Mouse (Mus musculus): ENCODE results near the gene Greb1. TPM values are rescaled to one million over a fixed set of nuclear protein-coding genes. Genes with fewer than 3 reads are reported as not detected.
A peak's percentile ranks its signal among the peaks of the same experiment; 100 is the strongest.

The Greb1 gene
- polyA plus RNA-seq, 1 experiment from 2014 or later: 5.0 TPM

GRCm38 (mm10) chr12:16769601-16770165, 31.0 kb downstream of the Greb1 start:
- Histone ChIP-seq H3K9ac (replicated peaks; ENCODE audit: low read length) (no peak overlapping the region), H3K27me3 (ENCODE audit: control insufficient read depth, insufficient read depth, low read length) (no peaks in the 10 kb centered on the region), H3K36me3 (replicated peaks; ENCODE audit: control insufficient read depth, insufficient read depth, low read depth, low read length) (no peaks in the 10 kb centered on the region), H3K4me2 (ENCODE audit: low read depth, low read length) (no peak overlapping the region), H3K9me3 (replicated peaks; ENCODE audit: control insufficient read depth, low read length) (no peaks in the 10 kb centered on the region), H3K27ac (replicated peaks; ENCODE audit: low read depth, low read length) (no peak overlapping the region), H3K4me1 (ENCODE audit: control insufficient read depth, insufficient read depth, low read length) (no peaks in the 10 kb centered on the region), H3K4me3 (ENCODE audit: low read depth, low read length) (no peak overlapping the region)
- DNase-seq (ENCODE audit: low spot score): no peak
- 94% methylated on average over 6 of the region's 6 CpGs for WGBS
- no peak for ATAC-seq (replicated peaks; ENCODE audit: insufficient number of reproducible peaks, low FRiP score, low TSS enrichment, low read depth)

- H3K4me3 ChIP-seq (ENCODE audit: low read depth, low read length): no peak overlapping the region
- 76% methylated on average over 2 of the region's 2 CpGs for WGBS
- H3K4me1 ChIP-seq (ENCODE audit: control insufficient read depth, insufficient read depth, low read length): no peaks in the 10 kb centered on the region
- H3K27ac ChIP-seq (replicated peaks; ENCODE audit: low read depth, low read length): no peak overlapping the region
- H3K9ac ChIP-seq (replicated peaks; ENCODE audit: low read length): no peak overlapping the region
- no peaks in the 10 kb centered on the region for H3K9me3 ChIP-seq (replicated peaks; ENCODE audit: control insufficient read depth, low read length)
- no peaks in the 10 kb centered on the region for H3K36me3 ChIP-seq (replicated peaks; ENCODE audit: control insufficient read depth, insufficient read depth, low read depth, low read length)
- DNase-seq (ENCODE audit: low spot score): no peak
- H3K4me2 ChIP-seq (ENCODE audit: low read depth, low read length): no peak overlapping the region
- H3K27me3 ChIP-seq (ENCODE audit: control insufficient read depth, insufficient read depth, low read length): no peaks in the 10 kb centered on the region
- no peak for ATAC-seq (replicated peaks; ENCODE audit: insufficient number of reproducible peaks, low FRiP score, low TSS enrichment, low read depth)
These were observed 32.0 kb downstream of the Greb1 start for GRCm38 (mm10) chr12:16768711-16769110.

GRCm38 (mm10) chr12:16768251-16768650, 32.4 kb downstream of the Greb1 start:
- H3K9ac ChIP-seq (replicated peaks; ENCODE audit: low read length): no peak overlapping the region
- DNase-seq (ENCODE audit: low spot score) (no peak), ATAC-seq (replicated peaks; ENCODE audit: insufficient number of reproducible peaks, low FRiP score, low TSS enrichment, low read depth) (no peak)
- H3K36me3 ChIP-seq (replicated peaks; ENCODE audit: control insufficient read depth, insufficient read depth, low read depth, low read length): no peaks in the 10 kb centered on the region
- H3K9me3 ChIP-seq (replicated peaks; ENCODE audit: control insufficient read depth, low read length): no peaks in the 10 kb centered on the region
- H3K27ac ChIP-seq (replicated peaks; ENCODE audit: low read depth, low read length): no peak overlapping the region
- H3K4me2 ChIP-seq (ENCODE audit: low read depth, low read length): no peak overlapping the region
- H3K4me3 ChIP-seq (ENCODE audit: low read depth, low read length): no peak overlapping the region
- no peaks in the 10 kb centered on the region for H3K4me1 ChIP-seq (ENCODE audit: control insufficient read depth, insufficient read depth, low read length)
- no peaks in the 10 kb centered on the region for H3K27me3 ChIP-seq (ENCODE audit: control insufficient read depth, insufficient read depth, low read length)
- WGBS: 75% methylated on average over 3 of the region's 3 CpGs

GRCm38 (mm10) chr12:16764776-16765445, 35.8 kb downstream of the Greb1 start:
- H3K27ac ChIP-seq (replicated peaks; ENCODE audit: low read depth, low read length): no peak overlapping the region
- H3K36me3 ChIP-seq (replicated peaks; ENCODE audit: control insufficient read depth, insufficient read depth, low read depth, low read length): no peaks in the 10 kb centered on the region
- no peak overlapping the region for H3K4me2 ChIP-seq (ENCODE audit: low read depth, low read length)
- 85% methylated on average over 12 of the region's 12 CpGs for WGBS
- no peak overlapping the region for H3K9ac ChIP-seq (replicated peaks; ENCODE audit: low read length)
- no peaks in the 10 kb centered on the region for H3K27me3 ChIP-seq (ENCODE audit: control insufficient read depth, insufficient read depth, low read length)
- DNase-seq (ENCODE audit: low spot score) (no peak), ATAC-seq (replicated peaks; ENCODE audit: insufficient number of reproducible peaks, low FRiP score, low TSS enrichment, low read depth) (no peak)
- H3K4me3 ChIP-seq (ENCODE audit: low read depth, low read length): no peak overlapping the region
- H3K9me3 ChIP-seq (replicated peaks; ENCODE audit: control insufficient read depth, low read length): no peaks in the 10 kb centered on the region
- H3K4me1 ChIP-seq (ENCODE audit: control insufficient read depth, insufficient read depth, low read length): no peaks in the 10 kb centered on the region

GRCm38 (mm10) chr12:16763649-16764422, 36.9 kb downstream of the Greb1 start:
- no peaks in the 10 kb centered on the region for H3K9me3 ChIP-seq (replicated peaks; ENCODE audit: control insufficient read depth, low read length)
- ATAC-seq (replicated peaks; ENCODE audit: insufficient number of reproducible peaks, low FRiP score, low TSS enrichment, low read depth) (no peak), DNase-seq (ENCODE audit: low spot score) (no peak)
- no peak overlapping the region for H3K4me2 ChIP-seq (ENCODE audit: low read depth, low read length)
- no peaks in the 10 kb centered on the region for H3K27me3 ChIP-seq (ENCODE audit: control insufficient read depth, insufficient read depth, low read length)
- H3K9ac ChIP-seq (replicated peaks; ENCODE audit: low read length): no peak overlapping the region
- H3K4me3 ChIP-seq (ENCODE audit: low read depth, low read length): no peak overlapping the region
- H3K4me1 ChIP-seq (ENCODE audit: control insufficient read depth, insufficient read depth, low read length): no peaks in the 10 kb centered on the region
- WGBS: 63% methylated on average over 4 of the region's 4 CpGs
- no peaks in the 10 kb centered on the region for H3K36me3 ChIP-seq (replicated peaks; ENCODE audit: control insufficient read depth, insufficient read depth, low read depth, low read length)
- H3K27ac ChIP-seq (replicated peaks; ENCODE audit: low read depth, low read length): no peak overlapping the region

- H3K27ac ChIP-seq (replicated peaks; ENCODE audit: low read depth, low read length): no peak overlapping the region
- no peaks in the 10 kb centered on the region for H3K36me3 ChIP-seq (replicated peaks; ENCODE audit: control insufficient read depth, insufficient read depth, low read depth, low read length)
- H3K4me2 ChIP-seq (ENCODE audit: low read depth, low read length): no peak overlapping the region
- H3K4me3 ChIP-seq (ENCODE audit: low read depth, low read length): no peak overlapping the region
- no peak overlapping the region for H3K9ac ChIP-seq (replicated peaks; ENCODE audit: low read length)
- 94% methylated on average over 3 of the region's 3 CpGs for WGBS
- H3K9me3 ChIP-seq (replicated peaks; ENCODE audit: control insufficient read depth, low read length): no peaks in the 10 kb centered on the region
- ATAC-seq (replicated peaks; ENCODE audit: insufficient number of reproducible peaks, low FRiP score, low TSS enrichment, low read depth) (no peak), DNase-seq (ENCODE audit: low spot score) (no peak)
- no peaks in the 10 kb centered on the region for H3K4me1 ChIP-seq (ENCODE audit: control insufficient read depth, insufficient read depth, low read length)
- no peaks in the 10 kb centered on the region for H3K27me3 ChIP-seq (ENCODE audit: control insufficient read depth, insufficient read depth, low read length)
These were observed 39.2 kb downstream of the Greb1 start for GRCm38 (mm10) chr12:16761461-16761860.

- 0 out of 2 replicates have a peak, but pooled peaks have one; percentile 23 for ATAC-seq (replicated peaks; ENCODE audit: insufficient number of reproducible peaks, low FRiP score, low TSS enrichment, low read depth)
These were observed 40.4 kb downstream of the Greb1 start for GRCm38 (mm10) chr12:16760246-16760645.

GRCm38 (mm10) chr12:16754311-16754710, 46.4 kb downstream of the Greb1 start:
- H3K4me3 ChIP-seq (ENCODE audit: low read depth, low read length): no peak overlapping the region
- H3K4me1 ChIP-seq (ENCODE audit: control insufficient read depth, insufficient read depth, low read length): no peaks in the 10 kb centered on the region
- H3K36me3 ChIP-seq (replicated peaks; ENCODE audit: control insufficient read depth, insufficient read depth, low read depth, low read length): no peaks in the 10 kb centered on the region
- no peak overlapping the region for H3K4me2 ChIP-seq (ENCODE audit: low read depth, low read length)
- no peaks in the 10 kb centered on the region for H3K27me3 ChIP-seq (ENCODE audit: control insufficient read depth, insufficient read depth, low read length)
- H3K27ac ChIP-seq (replicated peaks; ENCODE audit: low read depth, low read length): no peak overlapping the region
- ATAC-seq (replicated peaks; ENCODE audit: insufficient number of reproducible peaks, low FRiP score, low TSS enrichment, low read depth): no peak
- peak; percentile 75 for DNase-seq (ENCODE audit: low spot score)
- H3K9me3 ChIP-seq (replicated peaks; ENCODE audit: control insufficient read depth, low read length): no peaks in the 10 kb centered on the region
- no peak overlapping the region for H3K9ac ChIP-seq (replicated peaks; ENCODE audit: low read length)
- WGBS: 0% methylated on average over 2 of the region's 2 CpGs

More at GRCm38 (mm10) chr12:16760246-16760645, 40.4 kb downstream of the Greb1 start:
- Histone ChIP-seq H3K4me3 (ENCODE audit: low read depth, low read length) (no peak overlapping the region), H3K27me3 (ENCODE audit: control insufficient read depth, insufficient read depth, low read length) (no peaks in the 10 kb centered on the region), H3K4me1 (ENCODE audit: control insufficient read depth, insufficient read depth, low read length) (no peaks in the 10 kb centered on the region), H3K9ac (replicated peaks; ENCODE audit: low read length) (no peak overlapping the region), H3K27ac (replicated peaks; ENCODE audit: low read depth, low read length) (no peak overlapping the region), H3K9me3 (replicated peaks; ENCODE audit: control insufficient read depth, low read length) (no peaks in the 10 kb centered on the region), H3K36me3 (replicated peaks; ENCODE audit: control insufficient read depth, insufficient read depth, low read depth, low read length) (no peaks in the 10 kb centered on the region), H3K4me2 (ENCODE audit: low read depth, low read length) (no peak overlapping the region)
- 68% methylated on average over 4 of the region's 4 CpGs for WGBS
- no peak for DNase-seq (ENCODE audit: low spot score)

All from embryonic facial prominence, embryonic 11.5 days (tissue).